Mouse (Mus musculus) adrenal gland, postnatal 0 days (tissue): Measurements from ENCODE around the gene Zxdc. TPM values are rescaled to one million over a fixed set of nuclear protein-coding genes. Genes with fewer than 3 reads are reported as not detected.

Source experiments
- polyA plus RNA-seq: library from polyadenylated mRNA; unstranded; fragments of >200 nt; fragmentation: Nextera tagmentation; extraction: Ambion mirVana; gene quantifications from 2 replicates; pipeline ENCODE4 v1.2.1, GENCODE M21; 2015

Zxdc gene
- polyA plus RNA-seq = 8.4 and 8.5 TPM in 2 replicates

GRCm38 (mm10) chr6:90368976-90369724 is at the start of gene Zxdc:
Gene Zxdc, plus strand, starts transcription at chr6:90369492.

GRCm38 (mm10) chr6:90324991-90325390 is 44.3 kb upstream of the Zxdc start, which contains the start of gene Chst13:
Gene Chst13, minus strand, starts transcription at chr6:90325185.

GRCm38 (mm10) chr6:90332561-90333425 is 36.5 kb upstream of the Zxdc start, which contains the start of gene Uroc1:
Gene Uroc1, plus strand, starts transcription at chr6:90333284.

GRCm38 (mm10) chr6:90428380-90428974 is 59.2 kb downstream of the Zxdc start, which contains the start of gene Cfap100:
Gene Cfap100, minus strand, starts transcription at chr6:90428797.

Other genes starting within 250 kb of the Zxdc start
- gene Vmn1r51, start 246.9 kb upstream of the Zxdc start, polyA plus RNA-seq = 0.03 TPM in 1 of 2 replicates, not detected in the other
- gene Vmn1r52, start 194.7 kb upstream of the Zxdc start, polyA plus RNA-seq = not detected in 2 replicates
- not detected in 2 replicates for gene V1ra8, start 166.7 kb upstream of the Zxdc start, polyA plus RNA-seq
- gene Vmn1r53, start 145.1 kb upstream of the Zxdc start, polyA plus RNA-seq = 0.15 TPM in 1 of 2 replicates, not detected in the other
- gene Vmn1r54, start 123.2 kb upstream of the Zxdc start, polyA plus RNA-seq = not detected in 2 replicates
- gene BC048671, start 68.3 kb upstream of the Zxdc start, polyA plus RNA-seq = not detected in 2 replicates
- gene Chst13, start 44.3 kb upstream of the Zxdc start, polyA plus RNA-seq = 0.59 and 0.68 TPM in 2 replicates
- gene Uroc1, start 36.2 kb upstream of the Zxdc start, polyA plus RNA-seq = 1.4 TPM in 2 replicates
- gene Cfap100, start 59.3 kb downstream of the Zxdc start, polyA plus RNA-seq = 0.03 TPM in 1 of 2 replicates, not detected in the other
- gene Klf15, start 93.1 kb downstream of the Zxdc start, polyA plus RNA-seq = 9.5 and 12.2 TPM in 2 replicates
- 28.0 and 87.2 TPM in 2 replicates for gene Aldh1l1, start 116.9 kb downstream of the Zxdc start, polyA plus RNA-seq
- gene Slc41a3, start 235.2 kb downstream of the Zxdc start, polyA plus RNA-seq = 16.3 and 32.5 TPM in 2 replicates